Mouse (Mus musculus) lung, postnatal 0 days (tissue): ENCODE measurements at regions not wholly inside any gene's neighbourhood (a gene's known extent, or its start where the extent isn't known, plus 50 kb on each side); places are given as distances from the start of the nearest gene placed in this dataset.

Experiments
- ATAC-seq: fragments of 200-750 bp; cut with Nextera tagmentation; 2 replicates; pipeline ENCODE4 v1.8.0; 2017; ENCODE audit warnings: moderate library complexity
- DNase-seq: peaks from one replicate; pipeline ENCODE4 v3.0.0-alpha.2; 2016; ENCODE audit warnings: low spot score
- H3K27ac ChIP-seq: fragments of 300-500 bp; sonication (generic); 2 replicates; pipeline ENCODE4 v1.5.1; 2014; ENCODE audit warnings: antibody characterized with exemption, mild to moderate bottlenecking, low read length, mixed read lengths
- H3K27me3 ChIP-seq: fragments of 300-500 bp; sonication (generic); replicated peaks from 2 replicates; pipeline ENCODE4 v1.6.1; 2014; ENCODE audit warnings: low read length, mixed read lengths; ENCODE audit not compliant: insufficient read depth
- H3K36me3 ChIP-seq: fragments of 300-500 bp; sonication (generic); 2 replicates; pipeline ENCODE4 v1.6.1; 2014; ENCODE audit warnings: low read length, mixed read lengths; ENCODE audit not compliant: insufficient read depth
- H3K4me1 ChIP-seq: fragments of 300-500 bp; sonication (generic); 2 replicates; pipeline ENCODE4 v1.6.1; 2014; ENCODE audit warnings: antibody characterized with exemption, low read depth, low read length, mixed read lengths; ENCODE audit not compliant: insufficient read depth
- H3K4me2 ChIP-seq: fragments of 300-500 bp; sonication (generic); replicated peaks from 2 replicates; pipeline ENCODE4 v1.6.1; 2014; ENCODE audit warnings: low read depth, mild to moderate bottlenecking, low read length, moderate library complexity, mixed read lengths
- H3K4me3 ChIP-seq: fragments of 300-500 bp; sonication (generic); 2 replicates; pipeline ENCODE4 v1.5.1; 2014; ENCODE audit warnings: low read depth, low read length
- H3K9ac ChIP-seq: fragments of 300-500 bp; sonication (generic); replicated peaks from 2 replicates; pipeline ENCODE4 v1.6.1; 2014; ENCODE audit warnings: low read depth, mild to moderate bottlenecking
- H3K9me3 ChIP-seq: fragments of 300-500 bp; sonication (generic); 2 replicates; pipeline ENCODE4 v1.6.1; 2016; ENCODE audit warnings: low read length, mixed read lengths
- CTCF ChIP-seq: IDR thresholded peaks from 2 replicates; pipeline ENCODE4 v1.5.1; 2016; ENCODE audit warnings: antibody characterized with exemption, mild to moderate bottlenecking
- EP300 ChIP-seq: IDR thresholded peaks from 2 replicates; pipeline ENCODE4 v1.6.1; 2016; ENCODE audit warnings: antibody characterized with exemption, mild to moderate bottlenecking, control low read depth
- WGBS: fragments of 180-500 bp; shearing (Covaris S2); extraction: QIAGEN DNeasy Blood & Tissue Kit; methylation state at CpG from one replicate; pipeline ENCODE4 v1.1.7; 2014; 5-methylcytosine and 5-hydroxymethylcytosine counted together

DNA sequence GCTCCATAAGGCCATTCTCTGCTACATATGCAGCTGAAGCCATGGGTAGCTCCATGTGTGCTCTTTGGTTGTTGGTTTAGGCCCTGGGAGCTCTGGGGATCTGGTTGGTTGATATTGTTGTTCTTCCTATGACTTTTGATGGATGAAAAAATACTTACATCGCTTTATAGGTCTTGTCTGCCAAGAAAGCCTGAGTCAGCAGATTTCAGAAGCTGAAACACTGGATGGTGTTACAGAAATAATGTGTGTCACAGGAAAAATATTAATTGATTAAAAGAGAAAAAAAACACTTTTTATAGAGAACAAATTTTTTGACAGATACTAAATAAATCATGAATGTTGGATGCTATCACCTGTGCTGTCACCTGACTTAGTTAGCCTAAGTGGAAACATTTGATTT is 52.4 kb upstream of the Plxna2 start:
- H3K36me3 ChIP-seq: no peaks in the 10 kb centered on the region
- DNase-seq (no peak), ATAC-seq (no peak)
- H3K4me1 ChIP-seq: no peaks in the 10 kb centered on the region
- no peak for TF ChIP-seq CTCF
- no peak for TF ChIP-seq EP300
- no peak overlapping the region for H3K4me2 ChIP-seq
- no peak overlapping the region for H3K27ac ChIP-seq
- no peaks in the 10 kb centered on the region for H3K9me3 ChIP-seq
- WGBS: 89% methylated on average over 1 of the region's 1 CpGs
- H3K4me3 ChIP-seq: no peak overlapping the region
- H3K9ac ChIP-seq: no peak overlapping the region
- H3K27me3 ChIP-seq: no peaks in the 10 kb centered on the region

GRCm38 (mm10) chr1:194563946-194564345 is 54.1 kb upstream of the Plxna2 start:
- Histone ChIP-seq H3K27me3 (no peaks in the 10 kb centered on the region), H3K4me3 (no peak overlapping the region), H3K27ac (no peak overlapping the region), H3K36me3 (no peaks in the 10 kb centered on the region), H3K9me3 (no peaks in the 10 kb centered on the region), H3K4me1 (no peaks in the 10 kb centered on the region), H3K9ac (no peak overlapping the region), H3K4me2 (no peak overlapping the region)
- ATAC-seq: no peak
- TF ChIP-seq CTCF (no peak), EP300 (no peak)
- DNase-seq: no peak
- WGBS: 40% methylated on average over 2 of the region's 2 CpGs

GRCm38 (mm10) chr1:194561098-194561497 is 56.9 kb upstream of the Plxna2 start:
- ATAC-seq (no peak), DNase-seq (no peak)
- peaks cover 3% of the 10 kb centered on the region; the same call in 1 of the 2 replicates for H3K4me1 ChIP-seq
- no peak overlapping the region for H3K27ac ChIP-seq
- H3K9ac ChIP-seq: no peak overlapping the region
- H3K36me3 ChIP-seq: no peaks in the 10 kb centered on the region
- no peaks in the 10 kb centered on the region for H3K9me3 ChIP-seq
- WGBS: 54% methylated on average over 1 of the region's 1 CpGs
- no peak overlapping the region for H3K4me3 ChIP-seq
- TF ChIP-seq CTCF: no peak
- H3K27me3 ChIP-seq: no peaks in the 10 kb centered on the region
- H3K4me2 ChIP-seq: no peak overlapping the region

- DNase-seq: no peak
- TF ChIP-seq CTCF (no peak), EP300 (no peak)
- ATAC-seq: no peak
Observed at GRCm38 (mm10) chr1:194548661-194549060, 69.4 kb upstream of the Plxna2 start.

DNA sequence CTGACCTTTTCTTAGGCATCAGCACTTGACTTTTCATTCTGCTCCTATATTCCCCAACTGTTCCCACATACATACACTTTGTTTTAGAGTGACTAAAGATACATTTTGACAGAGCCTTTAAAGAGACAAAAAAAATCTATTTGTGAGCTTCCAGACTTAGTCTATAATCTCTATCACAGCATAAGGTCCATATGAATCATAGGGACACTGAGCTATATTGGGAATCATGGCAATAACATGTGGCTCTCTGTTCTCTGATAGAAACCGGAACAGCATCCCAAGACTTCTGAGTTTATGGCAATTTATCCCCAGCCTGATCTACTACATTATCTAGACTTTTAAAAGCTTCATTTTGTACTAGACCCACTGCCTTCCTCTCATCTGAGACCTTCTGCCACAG is 69.8 kb upstream of the Plxna2 start:
- Histone ChIP-seq H3K27me3 (no peaks in the 10 kb centered on the region), H3K4me1 (no peaks in the 10 kb centered on the region), H3K36me3 (no peaks in the 10 kb centered on the region), H3K27ac (no peak overlapping the region), H3K4me2 (no peak overlapping the region), H3K9ac (no peak overlapping the region), H3K9me3 (no peaks in the 10 kb centered on the region), H3K4me3 (no peak overlapping the region)
- TF ChIP-seq EP300 (no peak), CTCF (no peak)
- 69% methylated on average over 1 of the region's 1 CpGs for WGBS
- ATAC-seq (no peak), DNase-seq (no peak)

More at GRCm38 (mm10) chr1:194548661-194549060, 69.4 kb upstream of the Plxna2 start:
- Histone ChIP-seq H3K36me3 (no peaks in the 10 kb centered on the region), H3K4me1 (no peaks in the 10 kb centered on the region), H3K9ac (no peak overlapping the region), H3K9me3 (no peaks in the 10 kb centered on the region), H3K27me3 (no peaks in the 10 kb centered on the region), H3K4me2 (no peak overlapping the region), H3K4me3 (no peak overlapping the region), H3K27ac (no peak overlapping the region)

DNA sequence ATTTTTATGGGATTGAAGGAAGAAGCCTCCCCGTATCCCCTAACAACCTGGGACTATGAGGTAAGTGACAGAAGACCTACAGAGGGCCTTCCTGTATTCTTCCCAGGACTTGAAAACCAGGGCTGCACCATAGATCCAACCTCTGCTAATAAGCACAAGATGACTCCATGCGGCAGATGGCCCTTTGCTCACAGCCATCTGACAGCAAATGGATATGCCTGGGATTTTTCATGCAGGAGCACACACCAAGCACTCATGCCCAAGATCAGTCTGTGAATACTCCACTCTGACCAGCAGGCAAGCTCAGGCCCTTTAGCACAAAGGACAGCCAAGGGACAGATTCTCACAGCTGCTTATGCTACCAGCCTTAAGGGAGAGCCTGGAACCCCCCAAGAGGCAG is 77.1 kb upstream of the Plxna2 start:
- H3K27ac ChIP-seq: no peak overlapping the region
- H3K4me1 ChIP-seq: no peaks in the 10 kb centered on the region
- 89% methylated on average over 2 of the region's 2 CpGs for WGBS
- H3K9ac ChIP-seq: no peak overlapping the region
- H3K27me3 ChIP-seq: no peaks in the 10 kb centered on the region
- no peak overlapping the region for H3K4me2 ChIP-seq
- DNase-seq: no peak
- H3K4me3 ChIP-seq: no peak overlapping the region
- TF ChIP-seq CTCF (no peak), EP300 (no peak)
- ATAC-seq: no peak
- no peaks in the 10 kb centered on the region for H3K36me3 ChIP-seq
- no peaks in the 10 kb centered on the region for H3K9me3 ChIP-seq
